Mouse (Mus musculus) adrenal gland, postnatal 36 days (tissue): ENCODE data around the gene Nudt7. TPM values are rescaled to one million over a fixed set of nuclear protein-coding genes. Genes with fewer than 3 reads are reported as not detected.

Experiments used
- DNase-seq, 2 experiments: peaks; one replicate each; pipeline ENCODE4 v3.0.0; 2021; ENCODE audit warnings: mixed read lengths in 1 of 2
- total RNA-seq, 2 experiments: library from RNA; stranded (reverse); gene quantifications; 2 replicates each; pipeline ENCODE4 v1.2.3; 2021

The Nudt7 gene
- total RNA-seq, 2 experiments from 2014 or later, result 46.5 to 73.1 TPM

- peak; percentile 58 to 64 for DNase-seq
Measured at GRCm38 (mm10) chr8:114143645-114144290, 10.4 kb downstream of the Nudt7 start.

GRCm38 (mm10) chr8:114153311-114154045 is 20.1 kb downstream of the Nudt7 start:
- no peak for DNase-seq

- no peak for DNase-seq
Measured at GRCm38 (mm10) chr8:114158586-114158985, 25.2 kb downstream of the Nudt7 start.

- DNase-seq, result peak in 1 of 2 experiments; percentile 22
Measured at GRCm38 (mm10) chr8:114159666-114160065, 26.3 kb downstream of the Nudt7 start.

GRCm38 (mm10) chr8:114163871-114164270 is 30.5 kb downstream of the Nudt7 start:
- no peak for DNase-seq

GRCm38 (mm10) chr8:114164444-114165096 is 31.2 kb downstream of the Nudt7 start:
- no peak for DNase-seq

- DNase-seq, result no peak
Measured at GRCm38 (mm10) chr8:114165741-114166140, 32.4 kb downstream of the Nudt7 start.

- peak in 1 of 2 experiments; percentile 5 for DNase-seq
Measured at GRCm38 (mm10) chr8:114176721-114177120, 43.4 kb downstream of the Nudt7 start.

GRCm38 (mm10) chr8:114193334-114193733 is 60.0 kb downstream of the Nudt7 start:
- no peak for DNase-seq

- DNase-seq, result no peak
Measured at GRCm38 (mm10) chr8:114198990-114199389, 65.6 kb downstream of the Nudt7 start.

Other genes with a start within 250 kb of the Nudt7 start
- 10 to 100 TPM in 1 of 2 experiments, 1 to 10 TPM in 1; 9.8 to 14.0 TPM for gene Vat1l, start 72.1 kb downstream of the Nudt7 start, total RNA-seq